Mouse (Mus musculus) urinary bladder, postnatal 14 days (tissue): ENCODE measurements around the gene Nos1.

Source experiments
- DNase-seq: peaks from one replicate; pipeline ENCODE4 v3.0.0; 2021; ENCODE audit warnings: low spot score

Gene Nos1

GRCm38 (mm10) chr5:117955675-117956420 is 175.0 kb downstream of the Nos1 start:
- DNase-seq, result no peak

GRCm38 (mm10) chr5:117964750-117965149 is 183.9 kb downstream of the Nos1 start:
- DNase-seq, result no peak

- DNase-seq, result no peak
Measured at GRCm38 (mm10) chr5:117966956-117967355, 186.1 kb downstream of the Nos1 start.

- no peak for DNase-seq
Measured at GRCm38 (mm10) chr5:117967659-117968069, 186.8 kb downstream of the Nos1 start.

GRCm38 (mm10) chr5:117969681-117970427 is 189.0 kb downstream of the Nos1 start:
- DNase-seq, result no peak

- no peak for DNase-seq
Measured at GRCm38 (mm10) chr5:117976263-117976656, 195.4 kb downstream of the Nos1 start.

DNA sequence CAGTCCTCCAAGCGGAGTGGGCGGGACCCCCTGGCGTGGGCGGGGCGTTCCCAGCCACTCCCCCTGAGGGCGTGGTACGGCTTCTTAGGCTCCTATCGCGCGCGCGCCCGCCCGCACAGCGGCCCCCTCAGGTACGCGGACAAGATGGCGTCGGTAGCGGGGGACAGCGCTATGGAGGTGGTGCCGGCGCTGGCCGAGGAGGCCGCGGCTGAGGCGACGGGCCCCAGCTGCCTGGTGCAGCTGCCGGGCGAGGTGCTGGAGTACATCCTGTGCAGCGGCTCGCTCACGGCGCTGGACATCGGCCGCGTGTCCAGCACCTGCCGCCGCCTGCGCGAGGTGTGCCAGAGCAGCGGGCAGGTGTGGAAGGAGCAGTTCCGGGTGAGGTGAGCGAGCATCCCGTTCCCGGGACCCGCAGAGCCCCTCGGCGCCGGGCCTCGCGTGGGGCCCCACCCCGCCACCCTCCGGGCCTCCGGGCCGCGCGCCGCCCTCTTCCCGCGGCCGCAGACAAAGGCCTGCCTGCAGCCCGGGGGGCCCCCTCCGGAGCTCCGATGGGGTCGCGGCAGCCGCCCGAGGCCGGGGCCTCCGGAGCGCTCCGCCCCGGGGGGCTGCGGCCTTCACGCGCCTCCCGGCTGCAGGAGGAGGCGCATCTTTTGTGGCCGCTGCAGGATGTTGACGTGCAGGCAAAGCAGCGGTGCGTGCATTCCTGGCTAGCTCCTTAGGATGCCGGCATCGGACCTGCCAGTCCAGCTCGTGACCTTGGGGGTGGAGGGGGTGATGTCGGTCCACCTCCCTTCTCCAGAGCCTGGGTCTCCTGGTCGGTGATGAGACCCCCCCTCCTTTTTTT is 196.0 kb downstream of the Nos1 start, which contains the start of gene Fbxo21:
Fbxo21 (plus strand) TSS at position 74 of the 844 bp plus-strand sequence.
- DNase-seq, result peak; percentile 98

GRCm38 (mm10) chr5:117977501-117978158 is 196.8 kb downstream of the Nos1 start:
- DNase-seq, result no peak

DNA sequence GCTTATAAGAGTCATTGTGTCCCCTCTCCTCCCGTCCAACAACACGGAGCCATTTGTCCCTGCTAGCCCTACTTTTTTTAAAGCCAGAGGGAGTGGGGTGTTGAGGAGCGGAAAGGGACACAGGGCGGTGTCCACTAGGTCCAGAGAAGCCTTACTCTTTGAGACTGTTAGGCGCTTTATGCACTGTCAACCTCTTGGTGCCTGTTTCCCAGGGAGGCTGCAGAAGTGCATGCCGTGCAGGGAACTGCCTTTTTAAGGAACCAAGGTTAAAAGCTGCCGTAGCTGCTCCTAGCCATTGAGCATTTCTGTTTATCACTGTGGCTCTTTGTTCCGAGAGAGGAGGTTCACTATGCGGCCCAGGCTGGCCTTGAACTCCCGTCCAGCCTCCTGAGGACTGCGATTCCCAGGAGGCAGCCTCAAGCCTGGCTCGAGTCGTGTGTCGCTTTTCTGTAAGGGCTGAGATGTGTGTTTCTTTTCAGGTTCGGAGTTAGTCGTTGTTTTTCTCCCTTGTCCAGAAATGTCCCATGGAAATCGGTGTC is 197.4 kb downstream of the Nos1 start:
- DNase-seq, result no peak

- DNase-seq, result no peak
Measured at GRCm38 (mm10) chr5:117979082-117979481, 198.2 kb downstream of the Nos1 start.

DNA sequence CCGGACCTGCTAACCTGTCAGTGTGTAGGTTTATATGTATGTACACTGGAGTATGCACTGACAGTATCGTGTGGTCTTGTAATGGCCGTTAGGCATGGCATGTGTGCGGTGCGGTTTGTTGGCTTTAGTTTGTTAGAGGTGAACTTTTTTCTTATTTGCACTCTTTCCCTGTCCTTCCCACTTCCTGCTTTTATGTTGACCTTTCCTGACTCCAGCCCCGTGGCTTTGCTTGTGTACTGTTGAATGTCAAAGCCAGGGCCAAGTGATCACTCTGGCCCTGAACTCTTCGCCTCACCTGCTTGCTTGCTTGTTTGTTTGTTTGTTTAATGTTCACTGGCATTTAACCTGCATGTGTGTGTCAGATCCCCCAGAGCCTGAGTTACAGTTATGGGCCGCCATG is 200.1 kb downstream of the Nos1 start:
- no peak for DNase-seq

GRCm38 (mm10) chr5:117981943-117982342 is 201.1 kb downstream of the Nos1 start:
- no peak for DNase-seq

GRCm38 (mm10) chr5:117986327-117986726 is 205.5 kb downstream of the Nos1 start:
- DNase-seq, result no peak

- no peak for DNase-seq
Measured at GRCm38 (mm10) chr5:117987891-117988290, 207.1 kb downstream of the Nos1 start.

GRCm38 (mm10) chr5:117988367-117988766 is 207.5 kb downstream of the Nos1 start:
- DNase-seq, result peak; percentile 21

GRCm38 (mm10) chr5:117989773-117990172 is 208.9 kb downstream of the Nos1 start:
- peak; percentile 24 for DNase-seq

DNA sequence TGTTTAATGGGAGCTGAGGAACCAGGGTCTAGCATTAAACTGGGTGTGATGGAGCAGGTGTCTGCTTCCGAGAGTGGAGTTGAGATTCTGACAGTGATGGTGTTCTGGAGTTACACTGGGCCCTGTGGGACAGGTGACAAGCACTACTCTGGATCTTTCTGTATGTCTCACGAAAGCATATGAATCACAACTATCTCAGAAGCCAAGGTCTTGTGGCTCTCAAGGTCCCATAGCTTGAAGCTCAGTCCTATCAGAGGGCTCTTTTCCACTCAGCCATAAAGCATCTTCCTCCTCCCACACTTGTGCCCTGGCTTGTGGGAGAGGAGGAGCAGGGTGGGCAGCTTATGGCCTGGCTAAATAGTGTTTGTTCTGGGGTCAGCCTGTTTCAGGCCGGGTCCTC is 210.1 kb downstream of the Nos1 start:
- DNase-seq, result no peak

DNA sequence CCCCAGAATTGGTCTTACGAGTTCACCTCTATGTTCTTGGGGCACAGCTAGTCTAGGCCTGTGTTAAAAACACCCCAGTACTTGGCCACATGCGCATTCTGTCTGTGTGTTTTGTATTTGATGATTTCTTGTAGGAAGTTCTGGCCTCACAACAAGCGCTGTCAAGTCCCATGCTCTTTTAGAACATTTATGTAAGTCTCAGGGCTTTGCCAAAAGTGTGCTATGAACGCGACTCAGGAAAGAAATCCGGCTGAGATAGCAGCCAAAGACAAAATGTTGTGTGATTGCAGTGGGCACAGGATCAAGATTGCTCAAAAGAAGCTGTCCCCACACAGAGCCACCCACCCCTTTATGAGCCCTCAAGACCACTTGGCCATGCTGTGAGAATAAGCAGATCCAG is 212.7 kb downstream of the Nos1 start:
- DNase-seq, result no peak

DNA sequence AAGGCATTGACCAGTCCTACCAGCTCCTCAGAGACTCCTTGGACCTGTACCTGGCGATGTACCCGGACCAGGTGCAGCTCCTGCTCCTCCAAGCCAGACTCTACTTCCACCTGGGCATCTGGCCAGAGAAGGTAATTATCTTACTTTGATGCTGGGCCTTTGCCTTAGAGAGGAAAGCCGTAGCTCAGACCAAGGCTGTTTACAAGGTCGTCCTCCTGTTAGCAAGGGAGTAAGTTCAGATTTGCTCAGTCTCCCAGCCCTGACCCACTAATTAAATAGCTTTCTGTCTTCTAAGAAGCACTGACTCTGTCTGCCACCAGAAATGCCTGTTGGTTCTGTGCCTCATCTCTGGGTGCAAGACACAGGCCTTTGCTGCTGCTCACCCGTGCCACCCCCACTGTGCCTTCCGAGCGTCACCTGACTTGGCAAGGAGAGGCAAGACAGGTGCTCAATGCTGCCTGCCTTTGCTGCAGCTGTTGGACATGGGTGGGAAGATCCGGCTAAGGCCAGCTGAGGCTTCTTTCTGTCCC is 214.6 kb downstream of the Nos1 start:
- no peak for DNase-seq

- no peak for DNase-seq
Measured at GRCm38 (mm10) chr5:117995911-117996310, 215.1 kb downstream of the Nos1 start.

DNA sequence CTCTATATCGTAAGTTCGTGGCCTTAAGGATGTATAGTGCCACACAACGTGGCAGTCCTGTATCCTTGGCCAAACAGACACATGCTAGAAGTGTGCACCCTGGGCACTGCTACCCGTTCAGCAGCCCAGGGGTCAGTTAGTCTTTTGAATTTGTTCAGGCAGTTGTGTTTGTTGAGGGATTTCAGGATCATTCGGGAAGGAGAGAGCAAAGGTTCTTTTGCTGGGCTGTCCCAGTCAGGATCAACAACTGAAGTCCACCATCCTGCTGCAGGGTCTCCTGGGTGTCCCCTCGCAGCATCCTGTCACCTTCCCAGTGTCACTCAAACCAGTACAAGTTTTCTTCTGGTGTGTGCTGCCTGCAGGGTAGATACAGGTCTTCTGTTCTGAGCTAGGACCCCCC is 215.7 kb downstream of the Nos1 start:
- no peak for DNase-seq
